Mouse (Mus musculus) forebrain, embryonic 16.5 days (tissue): ENCODE measurements at regions not wholly inside any gene's neighbourhood (a gene's known extent, or its start where the extent isn't known, plus 50 kb on each side); places are given as distances from the start of the nearest gene placed in this dataset.

Experiments
- ATAC-seq: fragments of 200-750 bp; cut with Nextera tagmentation; 2 replicates; pipeline ENCODE4 v1.8.0; 2017; ENCODE audit warnings: mild to moderate bottlenecking, moderate library complexity
- H3K27ac ChIP-seq: fragments of 300-500 bp; sonication (generic); 2 replicates; pipeline ENCODE4 v1.5.1; 2014; ENCODE audit warnings: low read length, control low read depth
- H3K27me3 ChIP-seq: fragments of 300-500 bp; sonication (generic); replicated peaks from 2 replicates; pipeline ENCODE4 v1.6.1; 2014; ENCODE audit warnings: low read length; ENCODE audit not compliant: control insufficient read depth, insufficient read depth
- H3K36me3 ChIP-seq: fragments of 300-500 bp; sonication (generic); 2 replicates; pipeline ENCODE4 v1.6.1; 2014; ENCODE audit not compliant: control insufficient read depth, insufficient read depth
- H3K4me1 ChIP-seq: fragments of 300-500 bp; sonication (generic); replicated peaks from 2 replicates; pipeline ENCODE4 v1.6.1; 2014; ENCODE audit warnings: low read length; ENCODE audit not compliant: control insufficient read depth, insufficient read depth
- H3K4me2 ChIP-seq: fragments of 300-500 bp; sonication (generic); 2 replicates; pipeline ENCODE4 v1.6.1; 2014; ENCODE audit warnings: mild to moderate bottlenecking, low read length, control low read depth
- H3K4me3 ChIP-seq: fragments of 300-500 bp; sonication (generic); replicated peaks from 2 replicates; pipeline ENCODE4 v1.5.1; 2014; ENCODE audit warnings: mild to moderate bottlenecking, low read length, control low read depth
- H3K9ac ChIP-seq: fragments of 300-500 bp; sonication (generic); replicated peaks from 2 replicates; pipeline ENCODE4 v1.6.1; 2014; ENCODE audit warnings: low read depth, low read length, control low read depth
- H3K9me3 ChIP-seq: fragments of 300-500 bp; sonication (generic); 2 replicates; pipeline ENCODE4 v1.6.1; 2016; ENCODE audit warnings: low read length; ENCODE audit not compliant: control insufficient read depth
- WGBS: fragments of 180-500 bp; shearing (Covaris S2); extraction: QIAGEN DNeasy Blood & Tissue Kit; methylation state at CpG from one replicate; pipeline ENCODE4 v1.1.7; 2014; 5-methylcytosine and 5-hydroxymethylcytosine counted together

DNA sequence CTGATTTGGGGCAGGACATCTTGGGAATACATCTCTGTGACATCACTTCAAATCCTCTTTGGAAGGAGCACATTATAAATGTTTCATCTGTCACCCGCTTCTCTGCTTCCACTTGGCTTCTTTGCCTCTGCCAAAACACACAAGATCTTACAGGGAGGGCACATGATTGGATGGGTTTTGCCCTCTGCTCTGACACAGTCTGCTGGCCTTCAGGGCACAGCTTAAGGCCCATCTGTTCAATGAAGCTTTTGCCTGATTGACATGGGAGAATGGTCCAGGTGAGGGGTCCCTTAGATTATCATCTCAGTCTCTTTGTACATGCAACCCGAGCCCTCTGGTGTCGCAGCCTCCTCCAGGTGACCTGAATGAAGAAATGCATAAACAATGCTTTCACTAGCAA lies 612.7 kb upstream of the Fam92a start:
- 84% methylated on average over 3 of the region's 3 CpGs for WGBS
- ATAC-seq, result 0 out of 2 replicates have a peak, but pooled peaks have one; percentile 28
- Histone ChIP-seq H3K9ac (no peak overlapping the region), H3K9me3 (no peaks in the 10 kb centered on the region), H3K27ac (no peak overlapping the region), H3K27me3 (no peaks in the 10 kb centered on the region), H3K4me1 (no peaks in the 10 kb centered on the region), H3K36me3 (no peaks in the 10 kb centered on the region), H3K4me2 (no peak overlapping the region), H3K4me3 (no peak overlapping the region)

GRCm38 (mm10) chr4:12784068-12784467 lies 612.3 kb upstream of the Fam92a start:
- H3K9me3 ChIP-seq, result no peaks in the 10 kb centered on the region
- WGBS, result 77% methylated on average over 11 of the region's 11 CpGs
- no peak overlapping the region for H3K9ac ChIP-seq
- ATAC-seq, result no peak
- no peak overlapping the region for H3K27ac ChIP-seq
- H3K4me2 ChIP-seq, result no peak overlapping the region
- H3K27me3 ChIP-seq, result no peaks in the 10 kb centered on the region
- H3K4me1 ChIP-seq, result no peaks in the 10 kb centered on the region
- no peak overlapping the region for H3K4me3 ChIP-seq
- no peaks in the 10 kb centered on the region for H3K36me3 ChIP-seq

GRCm38 (mm10) chr4:12781969-12782904 lies 610.4 kb upstream of the Fam92a start:
- Histone ChIP-seq H3K27ac (no peak overlapping the region), H3K9ac (no peak overlapping the region), H3K4me1 (no peaks in the 10 kb centered on the region), H3K36me3 (no peaks in the 10 kb centered on the region), H3K4me2 (no peak overlapping the region), H3K4me3 (no peak overlapping the region), H3K9me3 (no peaks in the 10 kb centered on the region), H3K27me3 (no peaks in the 10 kb centered on the region)
- 61% methylated on average over 10 of the region's 10 CpGs for WGBS
- no peak for ATAC-seq

DNA sequence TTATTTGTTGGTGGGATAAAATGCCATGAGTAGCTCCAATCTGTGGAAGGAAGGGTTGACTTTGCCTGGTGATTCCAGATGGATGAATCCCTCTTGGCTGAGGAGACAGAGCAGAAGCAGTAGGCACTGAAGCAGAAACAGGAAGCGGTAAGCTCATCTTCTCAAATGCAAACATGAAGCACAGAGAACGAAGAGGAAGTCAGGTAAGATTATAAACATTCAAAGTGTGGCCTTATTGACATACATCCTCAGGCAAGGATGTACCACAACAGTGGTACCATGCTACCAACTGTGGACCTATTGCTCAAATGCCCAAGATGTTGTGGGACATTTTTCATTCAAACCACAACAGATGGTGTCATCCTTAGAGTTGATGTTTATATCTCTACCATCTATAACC lies 608.4 kb upstream of the Fam92a start:
- WGBS, result 86% methylated on average over 2 of the region's 2 CpGs

GRCm38 (mm10) chr4:12779211-12779610 lies 607.4 kb upstream of the Fam92a start:
- Histone ChIP-seq H3K4me3 (no peak overlapping the region), H3K36me3 (no peaks in the 10 kb centered on the region), H3K4me2 (no peak overlapping the region), H3K27ac (no peak overlapping the region), H3K9me3 (no peaks in the 10 kb centered on the region), H3K4me1 (peaks cover 8% of the 10 kb centered on the region), H3K9ac (no peak overlapping the region), H3K27me3 (no peaks in the 10 kb centered on the region)
- no peak for ATAC-seq
- 83% methylated on average over 1 of the region's 1 CpGs for WGBS

More for the DNA sequence above, 608.4 kb upstream of the Fam92a start:
- Histone ChIP-seq H3K4me3 (no peak overlapping the region), H3K36me3 (no peaks in the 10 kb centered on the region), H3K27ac (no peak overlapping the region), H3K4me1 (no peaks in the 10 kb centered on the region; the same call in 1 of the 2 replicates), H3K4me2 (no peak overlapping the region), H3K27me3 (no peaks in the 10 kb centered on the region), H3K9me3 (no peaks in the 10 kb centered on the region), H3K9ac (no peak overlapping the region)
- ATAC-seq, result no peak

GRCm38 (mm10) chr4:12778163-12778562 lies 606.3 kb upstream of the Fam92a start:
- Histone ChIP-seq H3K36me3 (no peaks in the 10 kb centered on the region), H3K9me3 (no peaks in the 10 kb centered on the region), H3K27me3 (no peaks in the 10 kb centered on the region), H3K4me3 (no peak overlapping the region), H3K4me2 (no peak overlapping the region), H3K9ac (no peak overlapping the region), H3K27ac (no peak overlapping the region), H3K4me1 (peaks cover 11% of the 10 kb centered on the region)
- WGBS, result 75% methylated on average over 2 of the region's 2 CpGs
- no peak for ATAC-seq

GRCm38 (mm10) chr4:12776217-12776578 lies 604.4 kb upstream of the Fam92a start:
- Histone ChIP-seq H3K4me3 (no peak overlapping the region), H3K36me3 (no peaks in the 10 kb centered on the region), H3K27ac (no peak overlapping the region), H3K9ac (no peak overlapping the region), H3K27me3 (no peaks in the 10 kb centered on the region), H3K4me1 (peaks cover 11% of the 10 kb centered on the region), H3K4me2 (no peak overlapping the region), H3K9me3 (no peaks in the 10 kb centered on the region)
- WGBS, result 86% methylated on average over 2 of the region's 2 CpGs
- ATAC-seq, result no peak

GRCm38 (mm10) chr4:12775524-12776216 lies 603.9 kb upstream of the Fam92a start:
- peaks cover 11% of the 10 kb centered on the region for H3K4me1 ChIP-seq
- no peak overlapping the region for H3K4me3 ChIP-seq
- peak; percentile 34; the same call in 1 of the 2 replicates for ATAC-seq
- no peak overlapping the region for H3K9ac ChIP-seq
- H3K9me3 ChIP-seq, result no peaks in the 10 kb centered on the region
- H3K36me3 ChIP-seq, result no peaks in the 10 kb centered on the region
- 47% methylated on average over 3 of the region's 3 CpGs for WGBS
- no peaks in the 10 kb centered on the region for H3K27me3 ChIP-seq
- no peak overlapping the region for H3K4me2 ChIP-seq
- H3K27ac ChIP-seq, result no peak overlapping the region; the same call in 1 of the 2 replicates

- no peak overlapping the region for H3K4me2 ChIP-seq
- no peaks in the 10 kb centered on the region for H3K36me3 ChIP-seq
- no peak overlapping the region for H3K9ac ChIP-seq
- peak; percentile 81 for ATAC-seq
- no peaks in the 10 kb centered on the region for H3K27me3 ChIP-seq
- 21% methylated on average over 4 of the region's 4 CpGs for WGBS
- H3K4me3 ChIP-seq, result no peak overlapping the region
- peaks cover 16% of the 10 kb centered on the region for H3K4me1 ChIP-seq
- no peaks in the 10 kb centered on the region for H3K9me3 ChIP-seq
- H3K27ac ChIP-seq, result peak overlapping the region; percentile 39
Measured at GRCm38 (mm10) chr4:12775090-12775489, 603.3 kb upstream of the Fam92a start.
